Mouse (Mus musculus) ES-Bruce4 (cell line): ENCODE measurements around the gene Stk4. TPM values are rescaled to one million over a fixed set of nuclear protein-coding genes. Genes with fewer than 3 reads are reported as not detected.
A peak's percentile ranks its signal among the peaks of the same experiment; 100 is the strongest.

Experiments used
- H3K27ac ChIP-seq: 2 replicates; pipeline ENCODE4 v1.5.1; 2012; ENCODE audit warnings: low read length, inconsistent platforms; ENCODE audit not compliant: insufficient read depth
- H3K27me3 ChIP-seq: 2 replicates; pipeline ENCODE4 v1.6.1; 2012; ENCODE audit warnings: mild to moderate bottlenecking, low read length, inconsistent platforms; ENCODE audit not compliant: control insufficient read depth, poor library complexity, insufficient read depth, severe bottlenecking
- H3K36me3 ChIP-seq: 2 replicates; pipeline ENCODE4 v1.6.1; 2012; ENCODE audit warnings: inconsistent platforms, mild to moderate bottlenecking, low read length, moderate library complexity; ENCODE audit not compliant: control insufficient read depth, poor library complexity, insufficient read depth, severe bottlenecking
- H3K4me1 ChIP-seq: one replicate; pipeline ENCODE4 v1.8.1; 2011; ENCODE audit warnings: low read length; ENCODE audit not compliant: control insufficient read depth, insufficient read depth
- H3K4me3 ChIP-seq: 2 replicates; pipeline ENCODE4 v1.5.1; 2011; ENCODE audit warnings: low read depth, mild to moderate bottlenecking, low read length
- H3K9ac ChIP-seq: 2 replicates; pipeline ENCODE4 v1.6.1; 2012; ENCODE audit warnings: low read depth, mild to moderate bottlenecking, inconsistent platforms; ENCODE audit not compliant: poor library complexity, severe bottlenecking
- H3K9me3 ChIP-seq: replicated peaks from 2 replicates; pipeline ENCODE4 v1.6.1; 2012; ENCODE audit warnings: mild to moderate bottlenecking, low read length, inconsistent platforms; ENCODE audit not compliant: control insufficient read depth, poor library complexity, insufficient read depth, severe bottlenecking
- CTCF ChIP-seq: IDR thresholded peaks from one replicate; pipeline ENCODE4 v1.8.1; 2011; ENCODE audit warnings: low read depth, low read length
- EP300 ChIP-seq: IDR thresholded peaks from 2 replicates; pipeline ENCODE4 v1.6.1; 2011; ENCODE audit warnings: low read depth, low read length; ENCODE audit not compliant: insufficient read depth
- POLR2A ChIP-seq: IDR thresholded peaks from one replicate; pipeline ENCODE4 v1.8.1; 2011; ENCODE audit warnings: low read length; ENCODE audit not compliant: insufficient read depth
- polyA plus RNA-seq: library from polyadenylated mRNA; stranded (reverse); fragments of >200 nt; gene quantifications from 2 replicates; pipeline ENCODE4 v1.2.4, GENCODE M21; 2011; ENCODE audit warnings: low read depth; ENCODE audit not compliant: missing spikeins, insufficient read depth, insufficient read length

Stk4 gene
- polyA plus RNA-seq, 1 experiment: 74.8 TPM

- Histone ChIP-seq H3K9me3 (no peaks in the 10 kb centered on the region), H3K27ac (no peak overlapping the region), H3K4me1 (no peaks in the 10 kb centered on the region), H3K27me3 (no peaks in the 10 kb centered on the region), H3K36me3 (peaks cover 6% of the 10 kb centered on the region), H3K9ac (peak overlapping the region; percentile 87), H3K4me3 (peak overlapping the region; percentile 99)
- no peak for TF ChIP-seq EP300
- TF ChIP-seq CTCF: no peak
- TF ChIP-seq POLR2A: no peak
Measured at GRCm38 (mm10) chr2:164075088-164075487, 5.0 kb downstream of the Stk4 start.

GRCm38 (mm10) chr2:164076874-164077425 is 6.8 kb downstream of the Stk4 start:
- Histone ChIP-seq H3K9me3 (no peaks in the 10 kb centered on the region), H3K4me1 (no peaks in the 10 kb centered on the region), H3K4me3 (no peak overlapping the region), H3K9ac (no peak overlapping the region), H3K27me3 (no peaks in the 10 kb centered on the region), H3K27ac (no peak overlapping the region), H3K36me3 (peaks cover 14% of the 10 kb centered on the region)
- TF ChIP-seq POLR2A (no peak), EP300 (no peak), CTCF (no peak)

GRCm38 (mm10) chr2:164077875-164078274 is 7.8 kb downstream of the Stk4 start:
- H3K27me3 ChIP-seq: no peaks in the 10 kb centered on the region
- H3K9me3 ChIP-seq: no peaks in the 10 kb centered on the region
- peaks cover 20% of the 10 kb centered on the region for H3K36me3 ChIP-seq

GRCm38 (mm10) chr2:164079488-164079887 is 9.4 kb downstream of the Stk4 start:
- no peaks in the 10 kb centered on the region for H3K27me3 ChIP-seq
- TF ChIP-seq EP300: no peak
- no peak for TF ChIP-seq POLR2A
- no peak for TF ChIP-seq CTCF
- H3K4me3 ChIP-seq: no peak overlapping the region
- no peak overlapping the region for H3K9ac ChIP-seq
- no peaks in the 10 kb centered on the region for H3K9me3 ChIP-seq
- H3K36me3 ChIP-seq: peaks cover 23% of the 10 kb centered on the region
- no peak overlapping the region for H3K27ac ChIP-seq
- H3K4me1 ChIP-seq: no peaks in the 10 kb centered on the region

More at GRCm38 (mm10) chr2:164077875-164078274, 7.8 kb downstream of the Stk4 start:
- no peak overlapping the region for H3K27ac ChIP-seq
- H3K9ac ChIP-seq: no peak overlapping the region
- no peaks in the 10 kb centered on the region for H3K4me1 ChIP-seq
- TF ChIP-seq EP300 (no peak), CTCF (no peak), POLR2A (no peak)
- no peak overlapping the region for H3K4me3 ChIP-seq

GRCm38 (mm10) chr2:164081577-164081976 is 11.5 kb downstream of the Stk4 start:
- peaks cover 27% of the 10 kb centered on the region for H3K36me3 ChIP-seq
- H3K4me3 ChIP-seq: no peak overlapping the region
- H3K27ac ChIP-seq: no peak overlapping the region
- H3K27me3 ChIP-seq: no peaks in the 10 kb centered on the region
- no peaks in the 10 kb centered on the region for H3K4me1 ChIP-seq
- no peak overlapping the region for H3K9ac ChIP-seq
- no peaks in the 10 kb centered on the region for H3K9me3 ChIP-seq
- TF ChIP-seq EP300: no peak
- no peak for TF ChIP-seq CTCF
- no peak for TF ChIP-seq POLR2A

GRCm38 (mm10) chr2:164082175-164082574 is 12.1 kb downstream of the Stk4 start:
- Histone ChIP-seq H3K9me3 (no peaks in the 10 kb centered on the region), H3K4me1 (no peaks in the 10 kb centered on the region), H3K36me3 (peaks cover 29% of the 10 kb centered on the region), H3K4me3 (no peak overlapping the region), H3K9ac (no peak overlapping the region), H3K27ac (no peak overlapping the region), H3K27me3 (no peaks in the 10 kb centered on the region)
- TF ChIP-seq EP300 (no peak), POLR2A (no peak), CTCF (no peak)
